Mouse (Mus musculus): Measurements from ENCODE around the gene Mrgpre.

Mrgpre gene

DNA sequence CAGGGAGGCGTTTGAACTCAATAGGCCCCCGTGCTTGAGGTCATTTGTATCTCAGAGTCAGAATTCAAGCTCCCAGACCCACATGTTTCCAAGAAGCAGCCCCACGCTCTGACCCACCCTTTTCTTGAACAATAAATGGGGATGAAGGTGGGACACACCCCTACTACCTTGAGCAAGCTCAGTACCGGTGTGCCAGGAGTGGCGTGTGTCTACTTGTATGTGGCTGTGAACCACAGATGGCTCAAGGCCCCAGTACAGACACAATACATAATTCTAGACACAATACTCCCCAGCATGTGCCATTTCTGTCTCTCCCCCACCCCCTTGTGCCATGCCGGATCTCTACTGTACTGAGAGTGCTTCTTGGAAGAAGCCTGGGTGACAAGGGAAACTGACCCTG lies 46.1 kb downstream of the Mrgpre start:
- no peak for DNase-seq

DNA sequence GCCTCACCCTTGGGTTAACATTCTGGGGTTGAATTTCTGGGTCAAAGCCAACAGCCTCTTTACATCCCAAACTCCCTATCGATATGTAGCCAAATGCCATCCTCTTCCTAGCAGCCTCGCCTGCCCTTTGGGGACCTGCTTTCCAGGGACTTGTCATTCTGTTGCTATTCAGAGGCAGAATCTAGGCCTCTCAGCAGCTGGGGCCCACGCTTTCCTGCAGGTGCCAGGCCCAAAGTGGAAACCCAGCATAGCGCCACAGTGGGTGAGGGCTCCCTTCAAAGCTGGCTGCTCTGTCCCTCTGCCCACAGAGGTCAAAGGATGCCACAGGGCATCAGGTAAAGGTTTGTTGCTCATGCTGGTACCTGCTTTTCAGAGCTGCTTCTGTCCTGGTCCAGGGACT lies 50.6 kb downstream of the Mrgpre start:
- no peak for DNase-seq

DNA sequence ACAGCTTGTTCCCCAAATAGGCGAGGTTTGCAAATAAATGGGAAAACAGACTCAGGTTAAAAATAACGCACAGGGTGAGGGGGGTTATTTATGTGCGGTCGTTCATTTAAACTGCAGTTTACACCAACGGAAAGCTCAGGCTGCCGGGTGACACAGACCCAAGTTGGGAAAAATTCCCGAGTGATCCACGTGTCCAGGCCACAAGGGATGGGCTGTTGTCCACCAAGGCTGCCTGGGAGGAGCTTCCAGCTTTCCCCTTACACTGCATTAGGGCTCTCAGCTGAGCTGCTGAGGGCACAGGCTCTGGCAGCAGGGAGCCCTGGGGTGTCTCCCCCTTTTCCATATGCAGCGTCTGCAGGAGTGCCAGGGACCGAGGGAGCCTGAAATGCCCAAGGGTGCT lies 54.4 kb downstream of the Mrgpre start:
- peak; percentile 44 for DNase-seq

Data from lung, postnatal 14 days (tissue).